Mouse (Mus musculus): ENCODE measurements around the gene Maml3. TPM values are rescaled to one million over a fixed set of nuclear protein-coding genes. Genes with fewer than 3 reads are reported as not detected.
A peak's percentile ranks its signal among the peaks of the same experiment; 100 is the strongest.

The Maml3 gene
- polyA plus RNA-seq, 1 experiment from 2014 or later = 6.5 TPM

DNA sequence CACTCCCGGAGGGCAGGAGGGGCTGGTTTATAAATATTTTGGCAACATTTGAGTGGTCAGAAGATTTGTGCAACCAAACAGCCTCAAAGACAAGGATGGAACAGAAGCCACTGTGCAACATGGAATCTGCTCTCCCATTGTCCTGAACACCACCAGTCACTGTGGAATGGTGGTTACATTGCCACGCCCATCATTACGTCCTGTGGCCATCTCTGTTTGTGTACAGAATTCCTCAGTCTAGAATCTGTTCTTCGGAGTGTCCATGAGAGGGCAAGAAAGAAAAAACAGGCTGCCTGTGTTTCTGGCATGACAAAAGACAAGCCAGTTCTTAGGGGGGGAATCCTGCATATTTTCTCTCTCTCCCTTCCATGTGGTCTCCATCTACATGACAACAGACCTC, 150.4 kb downstream of the Maml3 start:
- H3K36me3 ChIP-seq (ENCODE audit: control insufficient read depth, insufficient read depth, low read length) = no peaks in the 10 kb centered on the region
- no peaks in the 10 kb centered on the region for H3K27me3 ChIP-seq (replicated peaks; ENCODE audit: control insufficient read depth, insufficient read depth, low read length)
- DNase-seq (ENCODE audit: low spot score) (no peak), ATAC-seq (replicated peaks; ENCODE audit: low FRiP score, low TSS enrichment, low read depth) (no peak)
- WGBS = 30% methylated on average over 4 of the region's 4 CpGs
- H3K4me2 ChIP-seq (ENCODE audit: low read length) = no peak overlapping the region
- H3K4me3 ChIP-seq (ENCODE audit: low read depth, low read length) = no peak overlapping the region
- H3K9ac ChIP-seq (ENCODE audit: low read length) = no peak overlapping the region
- no peaks in the 10 kb centered on the region for H3K9me3 ChIP-seq (ENCODE audit: control insufficient read depth, low read length)
- no peak overlapping the region for H3K27ac ChIP-seq (ENCODE audit: low read depth)
- H3K4me1 ChIP-seq (replicated peaks; ENCODE audit: control insufficient read depth, insufficient read depth, low read length) = peaks cover 18% of the 10 kb centered on the region; the same call in 1 of the 2 replicates

DNA sequence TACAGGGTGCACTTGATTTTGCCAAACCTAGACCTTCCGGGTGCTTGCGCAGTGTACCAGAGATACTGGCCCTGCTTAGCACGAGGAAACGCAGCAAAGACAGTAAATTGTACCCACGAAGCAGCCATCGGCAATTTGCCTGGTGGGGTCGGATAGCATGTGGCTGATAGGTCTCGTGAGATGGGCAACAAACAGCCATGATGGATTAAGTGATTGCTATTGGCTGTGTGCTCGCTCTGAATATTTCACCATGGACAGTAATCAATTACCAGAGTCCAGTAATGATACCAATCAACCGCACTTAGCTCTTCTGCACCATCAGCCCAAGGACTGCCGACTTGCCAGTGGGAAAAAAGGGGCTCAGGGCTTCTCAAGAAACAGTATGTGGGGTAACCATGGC, 150.9 kb downstream of the Maml3 start:
- WGBS = 69% methylated on average over 11 of the region's 11 CpGs
- Histone ChIP-seq H3K27me3 (replicated peaks; ENCODE audit: control insufficient read depth, insufficient read depth, low read length) (no peaks in the 10 kb centered on the region), H3K4me3 (ENCODE audit: low read depth, low read length) (no peak overlapping the region), H3K27ac (ENCODE audit: low read depth) (no peak overlapping the region), H3K4me2 (ENCODE audit: low read length) (no peak overlapping the region), H3K36me3 (ENCODE audit: control insufficient read depth, insufficient read depth, low read length) (no peaks in the 10 kb centered on the region), H3K9ac (ENCODE audit: low read length) (no peak overlapping the region), H3K4me1 (replicated peaks; ENCODE audit: control insufficient read depth, insufficient read depth, low read length) (peaks cover 18% of the 10 kb centered on the region; the same call in 1 of the 2 replicates), H3K9me3 (ENCODE audit: control insufficient read depth, low read length) (no peaks in the 10 kb centered on the region)
- DNase-seq (ENCODE audit: low spot score) (no peak), ATAC-seq (replicated peaks; ENCODE audit: low FRiP score, low TSS enrichment, low read depth) (no peak)

DNA sequence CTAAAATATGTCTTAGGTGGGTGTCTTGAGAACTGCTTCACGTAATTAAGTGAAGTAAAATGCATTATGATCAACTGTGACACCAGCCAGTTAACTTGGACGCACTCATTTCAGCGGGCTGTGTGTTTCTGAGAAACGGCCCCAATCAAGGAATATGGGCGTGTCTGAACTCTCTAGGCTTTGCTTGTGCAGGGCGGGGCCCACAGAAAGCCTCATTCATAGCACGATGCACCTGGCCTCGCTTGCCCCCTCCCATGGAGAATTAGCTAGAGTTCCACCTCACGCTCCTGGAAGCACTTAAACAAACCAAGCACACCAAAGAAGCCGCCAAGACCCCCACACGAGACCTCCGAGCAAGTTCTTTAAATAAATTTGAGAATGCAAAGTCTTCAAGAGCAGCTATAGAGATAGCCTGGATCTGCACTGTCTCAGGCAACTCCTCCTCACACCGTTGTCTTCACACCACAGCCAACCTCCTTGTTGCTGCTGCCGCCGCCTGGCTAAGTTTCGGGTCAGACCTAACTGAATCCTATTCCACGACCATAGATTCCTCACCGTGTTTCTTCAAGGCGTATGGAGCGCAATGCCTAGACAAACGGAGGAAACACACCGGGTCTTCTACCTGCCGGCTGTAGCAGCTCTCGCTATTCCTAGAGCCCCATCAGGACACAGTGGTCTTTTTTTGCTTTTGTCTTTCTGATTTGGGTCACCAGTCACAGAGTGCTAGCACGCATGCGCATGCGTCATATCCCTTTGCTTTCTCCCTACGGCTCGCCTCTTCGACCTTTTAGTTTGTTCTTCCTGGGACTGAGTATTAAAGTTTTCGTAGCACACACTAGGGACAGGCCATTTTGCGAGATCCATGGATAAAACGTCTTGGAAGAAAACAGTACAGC, 151.9 kb downstream of the Maml3 start:
- H3K27me3 ChIP-seq (replicated peaks; ENCODE audit: control insufficient read depth, insufficient read depth, low read length) = no peaks in the 10 kb centered on the region
- H3K36me3 ChIP-seq (ENCODE audit: control insufficient read depth, insufficient read depth, low read length) = no peaks in the 10 kb centered on the region
- peaks cover 18% of the 10 kb centered on the region; the same call in 1 of the 2 replicates for H3K4me1 ChIP-seq (replicated peaks; ENCODE audit: control insufficient read depth, insufficient read depth, low read length)
- peak overlapping the region; percentile 31 for H3K4me2 ChIP-seq (ENCODE audit: low read length)
- ATAC-seq (replicated peaks; ENCODE audit: low FRiP score, low TSS enrichment, low read depth) (peak; percentile 75), DNase-seq (ENCODE audit: low spot score) (peak; percentile 70)
- H3K9ac ChIP-seq (ENCODE audit: low read length) = no peak overlapping the region
- 67% methylated on average over 33 of the region's 33 CpGs for WGBS
- H3K27ac ChIP-seq (ENCODE audit: low read depth) = peak overlapping the region; percentile 38; the same call in 1 of the 2 replicates
- no peaks in the 10 kb centered on the region for H3K9me3 ChIP-seq (ENCODE audit: control insufficient read depth, low read length)
- no peak overlapping the region for H3K4me3 ChIP-seq (ENCODE audit: low read depth, low read length)

DNA sequence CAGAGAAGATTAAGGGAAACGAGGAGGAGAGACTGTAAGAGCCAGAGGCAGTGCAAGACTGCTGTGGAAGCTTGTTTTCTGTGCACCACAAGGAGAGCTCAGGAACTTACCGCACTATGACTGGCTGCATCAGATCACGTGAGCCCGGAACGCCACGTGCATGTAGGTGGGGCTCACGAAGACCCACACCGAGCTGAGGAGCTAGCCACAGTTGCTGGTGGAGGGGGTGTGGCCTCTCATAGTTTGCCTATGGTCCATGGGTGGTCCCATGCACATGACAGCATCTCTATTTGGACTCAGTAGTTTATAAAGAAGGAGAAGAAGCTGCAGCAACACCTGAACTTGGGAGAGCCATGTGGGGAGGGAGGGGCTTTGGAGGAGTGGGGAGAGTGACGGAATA, 152.6 kb downstream of the Maml3 start:
- DNase-seq (ENCODE audit: low spot score) (no peak), ATAC-seq (replicated peaks; ENCODE audit: low FRiP score, low TSS enrichment, low read depth) (peak; percentile 68)
- Histone ChIP-seq H3K9ac (ENCODE audit: low read length) (no peak overlapping the region), H3K4me2 (ENCODE audit: low read length) (no peak overlapping the region), H3K36me3 (ENCODE audit: control insufficient read depth, insufficient read depth, low read length) (no peaks in the 10 kb centered on the region), H3K4me3 (ENCODE audit: low read depth, low read length) (no peak overlapping the region), H3K9me3 (ENCODE audit: control insufficient read depth, low read length) (no peaks in the 10 kb centered on the region), H3K27me3 (replicated peaks; ENCODE audit: control insufficient read depth, insufficient read depth, low read length) (no peaks in the 10 kb centered on the region), H3K4me1 (replicated peaks; ENCODE audit: control insufficient read depth, insufficient read depth, low read length) (peaks cover 18% of the 10 kb centered on the region; the same call in 1 of the 2 replicates), H3K27ac (ENCODE audit: low read depth) (no peak overlapping the region)
- WGBS = 75% methylated on average over 9 of the region's 9 CpGs

DNA sequence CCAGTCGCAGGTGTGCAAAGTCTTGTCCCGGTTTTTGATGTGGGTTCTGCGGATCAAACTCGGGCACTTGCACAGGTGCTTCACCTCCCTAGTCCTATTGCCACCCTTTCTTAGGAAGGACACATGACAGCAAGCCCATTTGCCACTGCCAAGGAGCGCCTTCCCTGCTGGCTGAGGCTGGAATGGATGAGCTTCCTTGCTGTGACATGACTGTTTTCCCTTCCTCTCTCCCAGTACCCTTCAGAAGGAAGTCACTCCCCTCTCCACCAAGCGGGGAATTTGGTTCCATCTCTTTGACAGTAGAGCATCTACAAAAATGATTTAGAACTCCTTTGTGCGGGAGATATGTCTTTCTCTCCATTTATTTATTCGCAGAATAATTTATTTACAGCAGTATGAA, 155.2 kb downstream of the Maml3 start:
- no peaks in the 10 kb centered on the region for H3K27me3 ChIP-seq (replicated peaks; ENCODE audit: control insufficient read depth, insufficient read depth, low read length)
- WGBS = 65% methylated on average over 8 of the region's 8 CpGs
- no peaks in the 10 kb centered on the region for H3K9me3 ChIP-seq (ENCODE audit: control insufficient read depth, low read length)
- H3K9ac ChIP-seq (ENCODE audit: low read length) = no peak overlapping the region
- DNase-seq (ENCODE audit: low spot score) (no peak), ATAC-seq (replicated peaks; ENCODE audit: low FRiP score, low TSS enrichment, low read depth) (no peak)
- H3K27ac ChIP-seq (ENCODE audit: low read depth) = no peak overlapping the region
- H3K4me3 ChIP-seq (ENCODE audit: low read depth, low read length) = no peak overlapping the region
- H3K4me1 ChIP-seq (replicated peaks; ENCODE audit: control insufficient read depth, insufficient read depth, low read length) = peaks cover 16% of the 10 kb centered on the region; the same call in 1 of the 2 replicates
- H3K36me3 ChIP-seq (ENCODE audit: control insufficient read depth, insufficient read depth, low read length) = no peaks in the 10 kb centered on the region
- H3K4me2 ChIP-seq (ENCODE audit: low read length) = no peak overlapping the region

DNA sequence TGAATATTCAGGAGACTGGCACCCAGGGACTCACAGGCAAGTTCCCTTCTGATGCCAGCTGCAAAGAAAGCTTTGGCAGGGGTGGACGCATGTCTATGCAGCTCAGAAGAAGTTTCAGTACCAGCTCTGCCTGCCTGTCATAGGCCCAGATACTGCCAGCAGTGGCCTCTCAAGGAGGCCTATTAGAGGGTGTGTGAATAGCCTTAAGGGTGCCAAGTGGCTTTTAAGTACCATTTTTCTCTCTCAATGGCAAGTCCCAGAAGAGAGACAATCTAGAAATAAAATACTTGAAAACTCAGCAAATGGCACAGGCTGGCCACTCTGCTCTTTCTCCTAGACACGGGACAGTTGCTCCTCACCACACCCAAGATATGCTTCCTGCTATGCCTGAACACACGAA, 157.7 kb downstream of the Maml3 start:
- no peaks in the 10 kb centered on the region for H3K27me3 ChIP-seq (replicated peaks; ENCODE audit: control insufficient read depth, insufficient read depth, low read length)
- 71% methylated on average over 3 of the region's 3 CpGs for WGBS
- no peak overlapping the region for H3K4me3 ChIP-seq (ENCODE audit: low read depth, low read length)
- ATAC-seq (replicated peaks; ENCODE audit: low FRiP score, low TSS enrichment, low read depth) (no peak), DNase-seq (ENCODE audit: low spot score) (no peak)
- H3K9ac ChIP-seq (ENCODE audit: low read length) = no peak overlapping the region
- no peak overlapping the region for H3K4me2 ChIP-seq (ENCODE audit: low read length)
- H3K4me1 ChIP-seq (replicated peaks; ENCODE audit: control insufficient read depth, insufficient read depth, low read length) = no peaks in the 10 kb centered on the region
- H3K9me3 ChIP-seq (ENCODE audit: control insufficient read depth, low read length) = no peaks in the 10 kb centered on the region
- no peak overlapping the region for H3K27ac ChIP-seq (ENCODE audit: low read depth)
- H3K36me3 ChIP-seq (ENCODE audit: control insufficient read depth, insufficient read depth, low read length) = no peaks in the 10 kb centered on the region

DNA sequence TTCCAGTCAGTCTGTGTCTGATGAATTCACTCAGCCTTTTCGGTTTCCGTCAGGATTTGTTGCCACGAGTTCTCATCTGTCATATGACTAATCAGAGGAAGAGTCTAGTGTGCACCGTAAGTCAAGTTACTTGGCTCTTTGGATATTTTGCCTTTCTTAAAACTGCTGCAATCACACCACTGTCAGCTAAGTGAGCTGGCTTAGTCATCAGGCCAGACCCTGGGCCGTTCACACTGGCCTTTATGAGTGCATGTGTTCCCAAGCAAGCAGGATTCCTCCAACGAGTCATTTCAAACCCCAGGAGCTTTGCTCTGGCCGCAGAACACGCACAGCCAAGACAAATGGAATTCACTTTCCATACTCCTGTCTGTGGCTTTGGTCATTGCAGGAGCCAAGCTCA, 161.2 kb downstream of the Maml3 start:
- H3K4me2 ChIP-seq (ENCODE audit: low read length) = no peak overlapping the region
- no peaks in the 10 kb centered on the region for H3K36me3 ChIP-seq (ENCODE audit: control insufficient read depth, insufficient read depth, low read length)
- no peak overlapping the region for H3K9ac ChIP-seq (ENCODE audit: low read length)
- DNase-seq (ENCODE audit: low spot score) (no peak), ATAC-seq (replicated peaks; ENCODE audit: low FRiP score, low TSS enrichment, low read depth) (no peak)
- H3K4me1 ChIP-seq (replicated peaks; ENCODE audit: control insufficient read depth, insufficient read depth, low read length) = no peaks in the 10 kb centered on the region
- no peak overlapping the region for H3K4me3 ChIP-seq (ENCODE audit: low read depth, low read length)
- H3K27ac ChIP-seq (ENCODE audit: low read depth) = no peak overlapping the region
- H3K9me3 ChIP-seq (ENCODE audit: control insufficient read depth, low read length) = no peaks in the 10 kb centered on the region
- no peaks in the 10 kb centered on the region for H3K27me3 ChIP-seq (replicated peaks; ENCODE audit: control insufficient read depth, insufficient read depth, low read length)
- 57% methylated on average over 8 of the region's 8 CpGs for WGBS

DNA sequence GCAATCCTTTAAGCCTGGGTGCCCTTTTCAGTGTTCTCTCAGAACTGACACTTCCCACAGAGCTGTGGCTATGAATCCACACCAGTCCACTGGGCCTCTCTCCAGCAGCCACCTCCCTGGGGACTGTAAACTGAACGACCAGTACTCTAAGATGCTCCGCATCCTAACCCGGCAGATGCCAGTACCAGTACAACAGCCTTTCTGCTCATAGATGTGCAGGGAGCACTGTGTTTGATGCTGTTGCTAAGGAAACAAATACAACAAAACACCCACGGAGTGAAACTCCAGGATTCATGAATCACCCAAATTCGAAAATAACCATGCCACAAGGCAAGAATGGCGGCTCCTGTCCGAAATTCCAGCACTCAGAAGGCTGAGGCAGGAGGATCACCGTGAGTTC, 163.1 kb downstream of the Maml3 start:
- H3K27me3 ChIP-seq (replicated peaks; ENCODE audit: control insufficient read depth, insufficient read depth, low read length) = no peaks in the 10 kb centered on the region
- ATAC-seq (replicated peaks; ENCODE audit: low FRiP score, low TSS enrichment, low read depth) = no peak
- no peak overlapping the region for H3K27ac ChIP-seq (ENCODE audit: low read depth)
- H3K4me3 ChIP-seq (ENCODE audit: low read depth, low read length) = no peak overlapping the region
- H3K4me1 ChIP-seq (replicated peaks; ENCODE audit: control insufficient read depth, insufficient read depth, low read length) = no peaks in the 10 kb centered on the region
- H3K9ac ChIP-seq (ENCODE audit: low read length) = no peak overlapping the region
- WGBS = 83% methylated on average over 8 of the region's 8 CpGs
- H3K36me3 ChIP-seq (ENCODE audit: control insufficient read depth, insufficient read depth, low read length) = no peaks in the 10 kb centered on the region
- no peak overlapping the region for H3K4me2 ChIP-seq (ENCODE audit: low read length)
- H3K9me3 ChIP-seq (ENCODE audit: control insufficient read depth, low read length) = no peaks in the 10 kb centered on the region
- no peak for DNase-seq (ENCODE audit: low spot score)

DNA sequence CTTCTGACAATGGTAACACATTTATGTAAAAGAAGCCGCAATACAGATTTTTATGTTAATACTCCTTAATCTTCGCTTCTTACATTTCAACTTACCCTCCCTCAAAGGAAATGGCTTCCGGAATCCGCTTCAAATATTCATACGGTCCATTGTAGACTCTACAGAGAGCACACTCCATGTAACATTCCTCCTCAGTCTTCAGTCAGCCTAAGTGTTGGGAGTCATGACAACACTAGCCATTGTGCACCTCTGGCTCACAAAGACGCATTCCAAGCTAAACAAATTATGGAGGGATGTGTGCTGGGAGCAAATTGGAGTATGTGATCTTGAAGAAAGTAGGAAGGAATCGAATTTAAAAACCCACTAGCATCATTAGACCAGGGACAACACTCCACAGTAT, 165.0 kb downstream of the Maml3 start:
- H3K27me3 ChIP-seq (replicated peaks; ENCODE audit: control insufficient read depth, insufficient read depth, low read length) = no peaks in the 10 kb centered on the region
- ATAC-seq (replicated peaks; ENCODE audit: low FRiP score, low TSS enrichment, low read depth) (no peak), DNase-seq (ENCODE audit: low spot score) (no peak)
- no peak overlapping the region for H3K4me2 ChIP-seq (ENCODE audit: low read length)
- H3K9me3 ChIP-seq (ENCODE audit: control insufficient read depth, low read length) = no peaks in the 10 kb centered on the region
- H3K4me3 ChIP-seq (ENCODE audit: low read depth, low read length) = no peak overlapping the region
- H3K27ac ChIP-seq (ENCODE audit: low read depth) = no peak overlapping the region
- H3K36me3 ChIP-seq (ENCODE audit: control insufficient read depth, insufficient read depth, low read length) = no peaks in the 10 kb centered on the region
- WGBS = 89% methylated on average over 7 of the region's 7 CpGs
- no peak overlapping the region for H3K9ac ChIP-seq (ENCODE audit: low read length)
- no peaks in the 10 kb centered on the region for H3K4me1 ChIP-seq (replicated peaks; ENCODE audit: control insufficient read depth, insufficient read depth, low read length)

Measured in intestine, embryonic 14.5 days (tissue).